Mouse (Mus musculus) gastrocnemius, postnatal 4 days (tissue): ENCODE measurements around the gene Slc25a22. TPM values are rescaled to one million over a fixed set of nuclear protein-coding genes. Genes with fewer than 3 reads are reported as not detected.
A peak's percentile ranks its signal among the peaks of the same experiment; 100 is the strongest.
"Not testable (repeated sequence)": the region's sequence is repeated elsewhere in the genome, so short reads cannot be mapped to it uniquely, and the experiment has no call there.

Experiments
- DNase-seq, 2 experiments: peaks; one replicate each; pipeline ENCODE4 v3.0.0; 2021 to 2022; ENCODE audit warnings: low spot score in 2 of 2, mixed read lengths in 2 of 2
- total RNA-seq, 2 experiments: library from RNA; stranded (reverse); gene quantifications; 2 replicates each; pipeline ENCODE4 v1.2.3; 2021

Gene Slc25a22
- total RNA-seq, 2 experiments from 2014 or later: 16.4 to 25.2 TPM

GRCm38 (mm10) chr7:141417731-141418681, 19.7 kb downstream of the Slc25a22 start:
- no peak for DNase-seq

- no peak for DNase-seq
These were observed 21.4 kb downstream of the Slc25a22 start for GRCm38 (mm10) chr7:141416144-141416841.

GRCm38 (mm10) chr7:141413809-141414584, 23.7 kb downstream of the Slc25a22 start, which contains the start of gene Gatd1:
Gene Gatd1 (minus strand): TSS chr7:141414136.
- peak; percentile 100 for DNase-seq

GRCm38 (mm10) chr7:141413331-141413730, 24.4 kb downstream of the Slc25a22 start:
- DNase-seq: no peak

- DNase-seq: no peak
These were observed 26.0 kb downstream of the Slc25a22 start for GRCm38 (mm10) chr7:141411667-141412066.

- no peak for DNase-seq
These were observed 27.1 kb downstream of the Slc25a22 start for GRCm38 (mm10) chr7:141410631-141411030.

GRCm38 (mm10) chr7:141408833-141409232, 28.9 kb downstream of the Slc25a22 start:
- DNase-seq: peak; percentile 76 to 87

GRCm38 (mm10) chr7:141407670-141408069, 30.0 kb downstream of the Slc25a22 start:
- DNase-seq: not testable (repeated sequence)

- no peak for DNase-seq
These were observed 32.2 kb downstream of the Slc25a22 start for GRCm38 (mm10) chr7:141405466-141405865.

GRCm38 (mm10) chr7:141403305-141403704, 34.4 kb downstream of the Slc25a22 start:
- peak in 1 of 2 experiments; percentile 51 for DNase-seq

- no peak for DNase-seq
These were observed 42.3 kb downstream of the Slc25a22 start for GRCm38 (mm10) chr7:141395348-141395747.

GRCm38 (mm10) chr7:141394771-141395170, 42.9 kb downstream of the Slc25a22 start:
- peak; percentile 52 to 70 for DNase-seq

- DNase-seq: no peak
These were observed 43.5 kb downstream of the Slc25a22 start for GRCm38 (mm10) chr7:141394158-141394557.

GRCm38 (mm10) chr7:141392552-141393222, 45.0 kb downstream of the Slc25a22 start:
- no peak for DNase-seq

GRCm38 (mm10) chr7:141391625-141392551, 45.8 kb downstream of the Slc25a22 start, which contains the start of gene Taldo1:
Gene Taldo1 (plus strand): TSS chr7:141392199.
- DNase-seq: peak; percentile 90 to 97

- DNase-seq: no peak
These were observed 47.1 kb downstream of the Slc25a22 start for GRCm38 (mm10) chr7:141390326-141391259.

- no peak for DNase-seq
These were observed 49.1 kb downstream of the Slc25a22 start for GRCm38 (mm10) chr7:141388487-141389109.
